Mouse (Mus musculus): ENCODE results near the gene Camk1d. TPM values are rescaled to one million over a fixed set of nuclear protein-coding genes. Genes with fewer than 3 reads are reported as not detected.

Gene Camk1d
- total and polyA plus RNA-seq, 3 experiments, result 4.6 to 12.4 (median 4.8) TPM

- peaks cover 26 to 64% of the 10 kb centered on the region in 2 experiments for H3K4me1 ChIP-seq (ENCODE audit: control insufficient read depth in 1 of 2, insufficient read depth in 2 of 2)
- H3K27ac ChIP-seq (ENCODE audit: insufficient read depth, low read depth), result peak overlapping the region; percentile 65
- H3K9me3 ChIP-seq (replicated peaks; ENCODE audit: low read length), result peaks cover 2% of the 10 kb centered on the region
- DNase-seq (ENCODE audit: extremely low read depth), result peak; percentile 39
- H3K9ac ChIP-seq (ENCODE audit: insufficient read depth, low read depth), result peak overlapping the region; percentile 57
- no peaks in the 10 kb centered on the region for H3K79me2 ChIP-seq (replicated peaks; ENCODE audit: control insufficient read depth, extremely low read depth, insufficient read depth, poor library complexity, severe bottlenecking)
- TF ChIP-seq MAX (IDR thresholded peaks at IDR 0.05; ENCODE audit: low read length) (no peak), RCOR1 (conservative IDR thresholded peaks at IDR 0.05; ENCODE audit: low read depth, low read length) (no peak), JUND (conservative IDR thresholded peaks at IDR 0.05; ENCODE audit: low read depth, low read length) (peak; percentile 66), SIN3A (IDR thresholded peaks at IDR 0.05; ENCODE audit: low read length) (0 out of 2 replicates have a peak, but pooled peaks have one; percentile 36), MXI1 (IDR thresholded peaks at IDR 0.05; ENCODE audit: low read depth, low read length) (no peak), CHD1 (IDR thresholded peaks at IDR 0.05; ENCODE audit: low read depth, low read length) (no peak), HCFC1 (IDR thresholded peaks at IDR 0.05; ENCODE audit: low read depth, low read length) (no peak), CTCF (conservative IDR thresholded peaks at IDR 0.05 in 1 of 2, IDR thresholded peaks at IDR 0.05 in 1 of 2; ENCODE audit: low read depth in 2 of 2, low read length in 2 of 2) (no peak), UBTF (IDR thresholded peaks at IDR 0.05; ENCODE audit: low read depth, low read length) (no peak), ZMIZ1 (IDR thresholded peaks at IDR 0.05; ENCODE audit: low read depth, low read length) (no peak), NRF1 (IDR thresholded peaks at IDR 0.05; ENCODE audit: low read depth, low read length) (no peak), CHD2 (IDR thresholded peaks at IDR 0.05; ENCODE audit: low read length) (no peak; the same call in 1 of the 2 replicates), MEF2A (IDR thresholded peaks at IDR 0.05; ENCODE audit: borderline replicate concordance, low read depth, low read length) (no peak), USF1 (IDR thresholded peaks at IDR 0.05; ENCODE audit: low read depth, low read length) (no peak), KAT2A (IDR thresholded peaks at IDR 0.05; ENCODE audit: insufficient replicate concordance, low read length) (no peak), IRF4 (IDR thresholded peaks at IDR 0.05; ENCODE audit: low read depth, low read length) (peak; percentile 69; the same call in 1 of the 2 replicates), GABPA (IDR thresholded peaks at IDR 0.05; ENCODE audit: insufficient replicate concordance, low read depth, low read length) (no peak), ZKSCAN1 (IDR thresholded peaks at IDR 0.05; ENCODE audit: borderline replicate concordance, low read depth, low read length) (no peak), EP300 (IDR thresholded peaks at IDR 0.05; ENCODE audit: low read length) (peak; percentile 43; the same call in 1 of the 2 replicates), MYC (IDR thresholded peaks at IDR 0.05; ENCODE audit: low read depth, low read length) (no peak), BHLHE40 (IDR thresholded peaks at IDR 0.05; ENCODE audit: low read depth, low read length) (no peak), E2F4 (IDR thresholded peaks at IDR 0.05; ENCODE audit: insufficient replicate concordance, low read depth, low read length) (no peak), USF2 (conservative IDR thresholded peaks at IDR 0.05; ENCODE audit: low read depth, low read length) (no peak), ETS1 (conservative IDR thresholded peaks at IDR 0.05; ENCODE audit: low read depth, low read length) (no peak; the same call in 1 of the 2 replicates), TBP (conservative IDR thresholded peaks at IDR 0.05; ENCODE audit: low read depth, low read length) (no peak), MAZ (IDR thresholded peaks at IDR 0.05; ENCODE audit: low read depth, low read length) (no peak)
- H3K4me3 ChIP-seq (replicated peaks in 1 of 3; ENCODE audit: low read depth in 2 of 3, low read length in 2 of 3, poor library complexity in 1 of 3), result peak overlapping the region in 1 of 3 experiments; percentile 16
- H3K36me3 ChIP-seq (replicated peaks in 1 of 2; ENCODE audit: control insufficient read depth in 1 of 2, insufficient read depth in 1 of 2, low read length in 1 of 2), result peaks cover 0 to 3% of the 10 kb centered on the region in 2 experiments
- no peaks in the 10 kb centered on the region for H3K27me3 ChIP-seq (replicated peaks)
- H3K4me2 ChIP-seq (ENCODE audit: insufficient read depth, low read depth, poor library complexity, severe bottlenecking), result peak overlapping the region; percentile 79
- dilution Hi-C loops (cut with MboI; ENCODE audit: extremely low pct_ligation_motif_present, extremely low pct_unique_long_range_greater_than_20kb, low sequenced_read_pairs) (no loop called here), in situ Hi-C loops (cut with MboI; ENCODE audit: low pct_ligation_motif_present, low pct_unique_long_range_greater_than_20kb, low sequenced_read_pairs) (loop anchor here (25.0 kb wide), 1 partner anchor 481 kb away; the partner anchor contains the start of gene Phyh)
These were observed 321.4 kb downstream of the Camk1d start for GRCm38 (mm10) chr2:5392921-5393320.
